Mouse (Mus musculus) small intestine, adult 2 months (tissue): ENCODE measurements around the gene Castor2.

Experiments used
- CTCF ChIP-seq: fragments of 200-500 bp; IDR thresholded peaks from 2 replicates; pipeline ENCODE4 v1.5.1; 2012; ENCODE audit warnings: low read depth, mild to moderate bottlenecking, control low read depth, inconsistent platforms, low read length, moderate library complexity, mixed read lengths; ENCODE audit not compliant: insufficient replicate concordance, insufficient read length; ENCODE audit errors: extremely low read depth
- POLR2A ChIP-seq: fragments of 200-500 bp; IDR thresholded peaks from 2 replicates; pipeline ENCODE4 v1.6.1; 2012; ENCODE audit warnings: low read depth, mild to moderate bottlenecking, control low read depth, inconsistent platforms, low read length, moderate library complexity

DNA sequence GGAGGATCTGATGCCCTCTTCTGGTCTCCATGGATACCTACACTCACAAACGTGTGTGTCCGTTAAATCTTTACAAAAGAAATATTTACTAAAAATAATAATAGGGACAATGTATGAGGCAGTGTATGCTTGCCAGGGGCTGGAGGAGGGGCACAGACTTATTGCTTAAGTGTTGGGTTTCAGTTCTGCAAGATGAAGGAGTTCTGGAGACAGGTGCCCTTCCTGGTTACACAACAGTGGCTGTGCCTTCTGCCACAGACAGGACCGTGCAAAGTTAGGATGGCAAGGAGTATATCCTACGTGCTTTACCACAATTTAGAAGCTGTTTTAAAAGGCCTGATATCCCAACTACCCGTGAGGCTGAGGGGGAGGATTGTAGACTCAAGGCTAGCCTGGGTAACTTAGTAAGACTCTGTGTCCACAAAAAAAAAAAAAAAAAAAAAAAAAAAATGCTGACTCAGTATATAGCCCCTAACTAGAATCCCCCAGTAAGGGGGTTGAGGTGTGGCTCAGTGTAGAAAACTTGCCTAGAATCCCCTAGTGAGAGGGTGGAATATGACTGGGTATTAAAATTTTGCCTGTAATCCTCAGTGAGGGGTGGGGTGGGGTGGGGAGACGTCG, 16.2 kb downstream of the Castor2 start:
- TF ChIP-seq POLR2A, result no peak
- no peak for TF ChIP-seq CTCF
